Mouse (Mus musculus) C2C12 (cell line): ENCODE measurements at regions not wholly inside any gene's neighbourhood (a gene's known extent, or its start where the extent isn't known, plus 50 kb on each side); places are given as distances from the start of the nearest gene placed in this dataset.

Experiments used
- CEBPB ChIP-seq: IDR thresholded peaks from one replicate; pipeline ENCODE4 v1.6.1; 2011; ENCODE audit warnings: low read depth, mild to moderate bottlenecking, control low read depth, moderate library complexity
- CTCF ChIP-seq: IDR thresholded peaks from one replicate; pipeline ENCODE4 v1.5.1; 2011; ENCODE audit not compliant: control insufficient read depth, insufficient read depth, insufficient read length

GRCm38 (mm10) chr10:68844066-68844465 is 120.6 kb downstream of the Tmem26 start:
- TF ChIP-seq CEBPB (no peak), CTCF (no peak)
